Comparison of ENCODE assay signal across 8 mouse cellular contexts in the genomic region with DNA sequence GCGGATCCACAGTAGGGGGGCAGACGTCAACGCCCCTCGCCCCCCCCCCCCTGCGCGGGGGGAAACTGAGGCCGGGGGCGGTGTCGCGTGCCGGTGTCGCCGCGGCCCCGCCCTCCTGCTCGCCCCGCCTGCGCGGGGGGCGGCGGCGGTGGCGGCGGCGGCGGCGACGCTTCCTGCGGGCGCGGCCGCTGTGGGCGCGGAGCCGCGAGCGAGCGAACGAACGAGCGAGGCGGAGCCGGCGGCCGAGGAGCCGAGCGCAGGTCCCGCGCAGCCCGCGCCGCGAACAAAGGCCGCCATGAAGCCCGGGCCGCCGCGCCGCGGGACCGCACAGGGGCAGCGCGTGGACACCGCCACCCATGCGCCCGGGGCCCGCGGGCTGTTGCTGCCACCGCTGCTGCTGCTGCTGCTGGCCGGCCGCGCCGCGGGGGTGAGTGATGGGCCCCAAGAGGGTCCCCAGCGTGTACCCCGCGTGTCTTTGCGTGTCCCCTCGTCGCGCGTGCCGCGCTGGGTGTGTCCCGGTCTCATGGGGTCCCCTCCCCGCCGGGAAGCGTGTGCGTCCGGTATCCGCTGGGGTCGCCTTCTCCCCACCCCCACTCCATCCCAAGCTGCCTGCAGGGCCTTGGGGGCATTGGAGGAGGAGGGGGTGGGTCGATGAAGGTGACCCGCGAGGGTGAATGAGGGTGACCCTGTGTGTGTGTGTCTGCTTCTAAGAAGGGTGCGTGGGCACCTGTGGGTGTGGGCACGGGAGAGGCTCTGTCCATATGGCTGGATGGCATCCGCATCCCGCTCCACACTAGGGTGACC. TPM values are rescaled to one million over a fixed set of nuclear protein-coding genes. Genes with fewer than 3 reads are reported as not detected.
DNase-seq lines count a peak whose midpoint lies in the region; ATAC-seq and TF ChIP-seq lines count a peak whose summit lies in the region.

A gene (plus strand): TSS at position 162 of the 804 bp plus-strand sequence.

- TF ChIP-seq CTCF in stomach, postnatal 0 days (IDR thresholded peaks at IDR 0.05; ENCODE audit: low read depth): no peak

- H3K27me3 ChIP-seq in stomach, postnatal 0 days (ENCODE audit: control insufficient read depth, insufficient read depth, low read length): no peaks in the 10 kb centered on the region

- peak within 1 kb of the TSS; percentile 80 for H3K4me3 ChIP-seq in stomach, postnatal 0 days (ENCODE audit: low read depth, low read length)

- 2% methylated on average over 47 of the region's 99 CpGs for WGBS in stomach, postnatal 0 days

- no peak for TF ChIP-seq EP300 in stomach, postnatal 0 days (optimal IDR thresholded peaks at IDR 0.05)

- H3K4me2 ChIP-seq in stomach, postnatal 0 days (replicated peaks; ENCODE audit: low read depth): peak within 1 kb of the TSS; percentile 97

- peak within 1 kb of the TSS; percentile 89 for H3K9ac ChIP-seq in stomach, postnatal 0 days (ENCODE audit: low read length)

- H3K27ac ChIP-seq in stomach, postnatal 0 days (replicated peaks): peak within 1 kb of the TSS; percentile 71

- no peaks in the 10 kb centered on the region; the same call in 1 of the 2 replicates for H3K4me1 ChIP-seq in stomach, postnatal 0 days (replicated peaks; ENCODE audit: control insufficient read depth, insufficient read depth)

- ATAC-seq in cerebellum, adult (ENCODE audit: insufficient number of reproducible peaks, low FRiP score, low TSS enrichment): peak; percentile 28; the same call in 1 of the 2 replicates
- peak; percentile 36 for ATAC-seq in stomach, postnatal 0 days (ENCODE audit: low FRiP score, low TSS enrichment)

- no peaks in the 10 kb centered on the region for H3K9me3 ChIP-seq in stomach, postnatal 0 days (ENCODE audit: control insufficient read depth, low read length)

- no peak for DNase-seq in cerebellum, postnatal 4 days (ENCODE audit: low spot score in 2 of 2)
- peak; percentile 33 for DNase-seq in urinary bladder, postnatal 14 days (ENCODE audit: low spot score)
- DNase-seq in urinary bladder, postnatal 4 days (ENCODE audit: low spot score in 2 of 2): no peak
- peak; percentile 58 to 61 for DNase-seq in heart, adult 18-20 months
- DNase-seq in kidney, postnatal 10 days: peak; percentile 69
- peak; percentile 47 to 67 for DNase-seq in lung, postnatal 4 days
- peak; percentile 60 for DNase-seq in stomach, postnatal 0 days (ENCODE audit: low spot score)

- H3K36me3 ChIP-seq in stomach, postnatal 0 days (ENCODE audit: control insufficient read depth, insufficient read depth, low read length): no peaks in the 10 kb centered on the region

RNA-seq across cellular contexts. Expression of the gene that starts here (rescaled TPM):
- 10 to 100 TPM; 37.1 to 38.2 TPM for total RNA-seq in heart, adult 18-20 months (2021)
- 11.0 and 12.8 TPM in 2 replicates for polyA plus RNA-seq in stomach, postnatal 0 days (2015; fragmentation: Nextera tagmentation; extraction: Ambion mirVana)

Comparison
In these comparisons a context has a peak if more than half of its experiments do, and no peak if none do; other contexts are left out.
1. DNase-seq: peak in urinary bladder, postnatal 14 days (single experiment), heart, adult 18-20 months (2 of 2), kidney, postnatal 10 days (single experiment), lung, postnatal 4 days (2 of 2) and stomach, postnatal 0 days (single experiment); none in cerebellum, postnatal 4 days (0 of 2) and urinary bladder, postnatal 4 days (0 of 2).